Mouse (Mus musculus) heart, embryonic 12.5 days (tissue): Measurements from ENCODE around the gene Dpep2nb. TPM values are rescaled to one million over a fixed set of nuclear protein-coding genes. Genes with fewer than 3 reads are reported as not detected.

Experiments
- ATAC-seq: fragments of 200-750 bp; cut with Nextera tagmentation; 2 replicates; pipeline ENCODE4 v1.8.0; 2017; ENCODE audit warnings: moderate TSS enrichment, moderate library complexity; ENCODE audit not compliant: insufficient number of reproducible peaks, low FRiP score
- H3K27ac ChIP-seq: fragments of 300-500 bp; sonication (generic); 2 replicates; pipeline ENCODE4 v1.5.1; 2016; ENCODE audit warnings: mild to moderate bottlenecking, moderate library complexity; ENCODE audit not compliant: poor library complexity, severe bottlenecking
- H3K27me3 ChIP-seq: fragments of 300-500 bp; sonication (generic); replicated peaks from 2 replicates; pipeline ENCODE4 v1.6.1; 2016; ENCODE audit warnings: mild to moderate bottlenecking, moderate library complexity
- H3K36me3 ChIP-seq: fragments of 300-500 bp; sonication (generic); 2 replicates; pipeline ENCODE4 v1.6.1; 2016; ENCODE audit warnings: mild to moderate bottlenecking, moderate library complexity
- H3K4me1 ChIP-seq: fragments of 300-500 bp; sonication (generic); replicated peaks from 2 replicates; pipeline ENCODE4 v1.6.1; 2016; ENCODE audit warnings: mild to moderate bottlenecking
- H3K4me2 ChIP-seq: fragments of 300-500 bp; sonication (generic); 2 replicates; pipeline ENCODE4 v1.6.1; 2016; ENCODE audit warnings: mild to moderate bottlenecking, moderate library complexity
- H3K4me3 ChIP-seq: fragments of 300-500 bp; sonication (generic); 2 replicates; pipeline ENCODE4 v1.5.1; 2016; ENCODE audit warnings: mild to moderate bottlenecking
- H3K9ac ChIP-seq: fragments of 300-500 bp; sonication (generic); 2 replicates; pipeline ENCODE4 v1.6.1; 2016; ENCODE audit warnings: mild to moderate bottlenecking, moderate library complexity
- H3K9me3 ChIP-seq: fragments of 300-500 bp; sonication (generic); replicated peaks from 2 replicates; pipeline ENCODE4 v1.6.1; 2016; ENCODE audit warnings: mild to moderate bottlenecking, moderate library complexity
- WGBS: fragments of 180-500 bp; shearing (Covaris S2); methylation state at CpG from one replicate; pipeline ENCODE4 v1.1.7; 2016; 5-methylcytosine and 5-hydroxymethylcytosine counted together
- microRNA-seq: library from miRNA; unstranded; fragments of <30 nt; microRNA quantifications from one replicate; pipeline ENCODE4, GENCODE M21; 2017
- polyA plus RNA-seq: library from polyadenylated mRNA; unstranded; fragments of >200 nt; fragmentation: Nextera tagmentation; extraction: Ambion mirVana; gene quantifications from 2 replicates; pipeline ENCODE4 v1.2.1, GENCODE M21; 2016

Gene Dpep2nb
- polyA plus RNA-seq, 1 experiment from 2014 or later, result not detected

GRCm38 (mm10) chr8:105961101-105961500 lies 44.7 kb downstream of the Dpep2nb start:
- no peaks in the 10 kb centered on the region for H3K9me3 ChIP-seq
- no peaks in the 10 kb centered on the region for H3K27me3 ChIP-seq
- no peak for ATAC-seq
- 70% methylated on average over 14 of the region's 14 CpGs for WGBS
- peaks cover 64% of the 10 kb centered on the region for H3K4me1 ChIP-seq
- H3K4me2 ChIP-seq, result no peak overlapping the region
- peaks cover 43% of the 10 kb centered on the region for H3K36me3 ChIP-seq
- no peak overlapping the region for H3K4me3 ChIP-seq
- H3K9ac ChIP-seq, result no peak overlapping the region
- H3K27ac ChIP-seq, result no peak overlapping the region

DNA sequence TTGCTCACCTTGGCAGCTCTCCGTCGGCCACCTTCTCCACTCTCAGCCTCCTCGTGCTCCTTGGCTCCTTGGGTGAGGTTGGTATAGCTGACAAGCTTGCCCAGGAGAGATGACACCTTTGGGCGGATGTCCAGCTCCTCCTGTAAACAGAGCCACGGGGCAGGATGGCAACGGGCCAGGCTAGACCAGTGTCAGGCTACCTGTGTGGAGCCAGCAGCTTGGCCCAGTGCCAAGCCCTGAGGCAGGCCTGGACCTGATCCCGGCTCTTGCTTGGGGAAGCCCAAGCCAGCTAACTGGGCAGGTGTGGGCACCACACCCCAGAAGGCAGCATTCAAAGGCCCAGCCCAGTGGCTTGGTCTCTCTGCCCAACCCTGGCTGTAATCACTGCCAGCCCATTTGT lies 46.4 kb downstream of the Dpep2nb start:
- Histone ChIP-seq H3K27ac (no peak overlapping the region), H3K36me3 (peaks cover 55% of the 10 kb centered on the region), H3K4me1 (peaks cover 52% of the 10 kb centered on the region), H3K27me3 (no peaks in the 10 kb centered on the region), H3K9me3 (no peaks in the 10 kb centered on the region), H3K9ac (no peak overlapping the region), H3K4me2 (no peak overlapping the region), H3K4me3 (no peak overlapping the region)
- 82% methylated on average over 7 of the region's 7 CpGs for WGBS
- no peak for ATAC-seq

DNA sequence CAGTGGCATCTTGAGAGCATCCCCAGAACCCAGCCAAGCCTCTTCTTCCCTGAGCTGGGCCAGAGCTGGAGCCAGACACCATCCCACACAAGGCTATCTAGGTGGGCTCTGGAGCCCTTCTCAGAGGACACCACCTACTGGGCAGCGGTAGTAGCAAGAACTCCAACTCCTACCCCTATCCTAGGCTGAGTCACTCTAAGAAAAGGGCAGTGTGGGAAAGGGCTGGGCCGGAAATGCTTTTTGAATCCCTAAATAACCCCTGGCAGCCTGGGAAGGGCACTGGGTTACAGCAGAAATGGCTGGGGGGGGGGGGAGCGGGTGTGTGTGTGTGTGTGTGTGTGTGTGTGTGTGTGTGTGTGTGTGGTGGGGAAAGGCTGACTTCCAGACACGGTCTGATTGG lies 48.0 kb downstream of the Dpep2nb start:
- no peak overlapping the region for H3K4me3 ChIP-seq
- no peaks in the 10 kb centered on the region for H3K9me3 ChIP-seq
- H3K9ac ChIP-seq, result 0 out of 2 replicates have a peak overlapping the region, but pooled peaks have one; percentile 3
- peaks cover 70% of the 10 kb centered on the region for H3K36me3 ChIP-seq
- ATAC-seq, result no peak
- no peak overlapping the region for H3K4me2 ChIP-seq
- H3K27ac ChIP-seq, result 0 out of 2 replicates have a peak overlapping the region, but pooled peaks have one; percentile 19
- H3K27me3 ChIP-seq, result no peaks in the 10 kb centered on the region
- H3K4me1 ChIP-seq, result peaks cover 37% of the 10 kb centered on the region
- WGBS, result 39% methylated on average over 3 of the region's 4 CpGs

- H3K4me3 ChIP-seq, result no peak overlapping the region
- no peak overlapping the region for H3K27ac ChIP-seq
- no peaks in the 10 kb centered on the region for H3K9me3 ChIP-seq
- no peak overlapping the region for H3K4me2 ChIP-seq
- H3K9ac ChIP-seq, result no peak overlapping the region
- 66% methylated on average over 4 of the region's 4 CpGs for WGBS
- ATAC-seq, result no peak
- H3K4me1 ChIP-seq, result peaks cover 27% of the 10 kb centered on the region
- H3K27me3 ChIP-seq, result no peaks in the 10 kb centered on the region
- peaks cover 79% of the 10 kb centered on the region for H3K36me3 ChIP-seq
Observed at GRCm38 (mm10) chr8:105956556-105956955, 49.2 kb downstream of the Dpep2nb start.

GRCm38 (mm10) chr8:105951057-105951659 lies 54.6 kb downstream of the Dpep2nb start:
- H3K4me2 ChIP-seq, result no peak overlapping the region
- WGBS, result 38% methylated on average over 7 of the region's 7 CpGs
- H3K9me3 ChIP-seq, result no peaks in the 10 kb centered on the region
- peak overlapping the region; percentile 68 for H3K27ac ChIP-seq
- H3K4me1 ChIP-seq, result peaks cover 37% of the 10 kb centered on the region
- no peak for ATAC-seq
- 0 out of 2 replicates have a peak overlapping the region, but pooled peaks have one; percentile 15 for H3K9ac ChIP-seq
- H3K27me3 ChIP-seq, result no peaks in the 10 kb centered on the region
- H3K4me3 ChIP-seq, result no peak overlapping the region
- peaks cover 90% of the 10 kb centered on the region for H3K36me3 ChIP-seq

DNA sequence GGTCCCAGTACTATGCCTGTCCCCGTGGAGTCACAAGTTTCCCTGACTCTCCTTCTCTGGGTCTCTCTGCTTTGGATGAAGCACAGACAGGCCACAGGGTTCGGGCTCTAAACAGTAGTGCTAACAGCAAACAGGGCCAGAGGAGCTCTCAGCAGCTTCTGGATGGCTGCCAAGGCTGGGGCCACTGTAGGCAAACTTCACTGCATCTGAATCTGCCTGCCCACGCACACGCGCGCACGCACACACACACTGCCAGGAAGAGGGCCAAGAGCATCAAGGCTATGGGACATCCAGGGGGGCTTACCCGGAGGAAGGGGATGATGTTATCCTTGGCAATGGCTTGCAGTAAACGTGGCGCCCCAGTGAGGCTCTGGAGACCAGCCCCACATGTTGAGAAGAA lies 56.4 kb downstream of the Dpep2nb start:
- peak; percentile 34; the same call in 1 of the 2 replicates for ATAC-seq
- Histone ChIP-seq H3K4me2 (no peak overlapping the region), H3K9ac (peak overlapping the region; percentile 46; the same call in 1 of the 2 replicates), H3K36me3 (peaks cover 94% of the 10 kb centered on the region), H3K27me3 (no peaks in the 10 kb centered on the region), H3K27ac (peak overlapping the region; percentile 57), H3K9me3 (no peaks in the 10 kb centered on the region), H3K4me1 (peaks cover 37% of the 10 kb centered on the region), H3K4me3 (no peak overlapping the region)
- 47% methylated on average over 10 of the region's 10 CpGs for WGBS

Small RNA genes within 50 kb of the gene (microRNA-seq; reads per million reads assigned to microRNA genes)
- not detected for gene Mir7074

Other genes starting within 250 kb of the Dpep2nb start
- 10.2 and 10.9 TPM in 2 replicates for gene Gfod2, start 247.3 kb downstream of the Dpep2nb start, polyA plus RNA-seq
- gene Ranbp10, start 178.6 kb downstream of the Dpep2nb start, polyA plus RNA-seq, result 11.0 and 11.3 TPM in 2 replicates
- gene Tsnaxip1, start 178.2 kb downstream of the Dpep2nb start, polyA plus RNA-seq, result 0.14 and 0.15 TPM in 2 replicates
- gene Cenpt, start 152.7 kb downstream of the Dpep2nb start, polyA plus RNA-seq, result 42.8 and 46.9 TPM in 2 replicates
- 53.8 and 59.3 TPM in 2 replicates for gene Thap11, start 150.8 kb downstream of the Dpep2nb start, polyA plus RNA-seq
- 201 and 224 TPM in 2 replicates for gene Nutf2, start 145.4 kb downstream of the Dpep2nb start, polyA plus RNA-seq
- gene Edc4, start 125.1 kb downstream of the Dpep2nb start, polyA plus RNA-seq, result 42.2 and 43.9 TPM in 2 replicates
- gene Nrn1l, start 112.4 kb downstream of the Dpep2nb start, polyA plus RNA-seq, result 0.31 and 0.35 TPM in 2 replicates
- 27.1 and 27.4 TPM in 2 replicates for gene Pskh1, start 105.5 kb downstream of the Dpep2nb start, polyA plus RNA-seq
- gene Ctrl, start 72.1 kb downstream of the Dpep2nb start, polyA plus RNA-seq, result 0.73 and 1.1 TPM in 2 replicates
- gene Psmb10, start 67.5 kb downstream of the Dpep2nb start, polyA plus RNA-seq, result 45.2 and 49.1 TPM in 2 replicates
- gene Lcat, start 62.6 kb downstream of the Dpep2nb start, polyA plus RNA-seq, result 2.0 and 2.3 TPM in 2 replicates
- 57.5 and 58.3 TPM in 2 replicates for gene Slc12a4, start 39.9 kb downstream of the Dpep2nb start, polyA plus RNA-seq
- gene Dpep3, start 26.5 kb downstream of the Dpep2nb start, polyA plus RNA-seq, result not detected in 2 replicates
- gene Dus2, start 14.6 kb downstream of the Dpep2nb start, polyA plus RNA-seq, result 15.2 TPM in 2 replicates
- 12.7 and 13.7 TPM in 2 replicates for gene Ddx28, start 5.9 kb upstream of the Dpep2nb start, polyA plus RNA-seq
- 4.6 and 5.3 TPM in 2 replicates for gene Nfatc3, start 52.9 kb upstream of the Dpep2nb start, polyA plus RNA-seq
- gene Esrp2, start 131.0 kb upstream of the Dpep2nb start, polyA plus RNA-seq, result 0.77 and 0.85 TPM in 2 replicates
- gene Pla2g15, start 144.4 kb upstream of the Dpep2nb start, polyA plus RNA-seq, result 10.5 and 11.4 TPM in 2 replicates
- 35.4 and 36.5 TPM in 2 replicates for gene Slc7a6, start 162.9 kb upstream of the Dpep2nb start, polyA plus RNA-seq
- gene Slc7a6os, start 205.0 kb upstream of the Dpep2nb start, polyA plus RNA-seq, result 22.6 and 22.9 TPM in 2 replicates
- gene Prmt7, start 205.0 kb upstream of the Dpep2nb start, polyA plus RNA-seq, result 35.5 and 38.2 TPM in 2 replicates